Mouse (Mus musculus) embryonic facial prominence, embryonic 14.5 days (tissue): ENCODE data around the gene Gpr160. TPM values are rescaled to one million over a fixed set of nuclear protein-coding genes. Genes with fewer than 3 reads are reported as not detected.

Experiments used
- ATAC-seq: fragments of 200-750 bp; cut with Nextera tagmentation; 2 replicates; pipeline ENCODE4 v1.8.0; 2017; ENCODE audit warnings: low read depth, moderate number of reproducible peaks, moderate TSS enrichment
- DNase-seq: peaks from one replicate; pipeline ENCODE4 v3.0.0-alpha.2; 2015; ENCODE audit warnings: low spot score
- H3K27ac ChIP-seq: fragments of 300-500 bp; sonication (generic); replicated peaks from 2 replicates; pipeline ENCODE4 v1.5.1; 2014; ENCODE audit warnings: low read depth, mild to moderate bottlenecking, low read length, moderate library complexity
- H3K27me3 ChIP-seq: fragments of 300-500 bp; sonication (generic); replicated peaks from 2 replicates; pipeline ENCODE4 v1.6.1; 2014; ENCODE audit warnings: low read length; ENCODE audit not compliant: control insufficient read depth, insufficient read depth
- H3K36me3 ChIP-seq: fragments of 300-500 bp; sonication (generic); 2 replicates; pipeline ENCODE4 v1.6.1; 2014; ENCODE audit warnings: low read length, mixed read lengths; ENCODE audit not compliant: control insufficient read depth, insufficient read depth
- H3K4me1 ChIP-seq: fragments of 300-500 bp; sonication (generic); 2 replicates; pipeline ENCODE4 v1.6.1; 2014; ENCODE audit warnings: antibody characterized with exemption, low read length; ENCODE audit not compliant: control insufficient read depth, insufficient read depth
- H3K4me2 ChIP-seq: fragments of 300-500 bp; sonication (generic); 2 replicates; pipeline ENCODE4 v1.6.1; 2014; ENCODE audit warnings: low read depth, mild to moderate bottlenecking, low read length, moderate library complexity, mixed read lengths
- H3K4me3 ChIP-seq: fragments of 300-500 bp; sonication (generic); 2 replicates; pipeline ENCODE4 v1.5.1; 2014; ENCODE audit warnings: low read depth, mild to moderate bottlenecking, low read length
- H3K9ac ChIP-seq: fragments of 300-500 bp; sonication (generic); 2 replicates; pipeline ENCODE4 v1.6.1; 2014; ENCODE audit warnings: low read depth, mild to moderate bottlenecking, low read length, moderate library complexity, mixed read lengths
- H3K9me3 ChIP-seq: fragments of 300-500 bp; sonication (generic); 2 replicates; pipeline ENCODE4 v1.6.1; 2016; ENCODE audit warnings: low read length; ENCODE audit not compliant: control insufficient read depth
- WGBS: fragments of 180-500 bp; shearing (Covaris S2); extraction: QIAGEN DNeasy Blood & Tissue Kit; methylation state at CpG from one replicate; pipeline ENCODE4 v1.1.7; 2014; 5-methylcytosine and 5-hydroxymethylcytosine counted together
- polyA plus RNA-seq: library from polyadenylated mRNA; unstranded; fragments of >200 nt; fragmentation: Nextera tagmentation; extraction: Ambion mirVana; gene quantifications from 2 replicates; pipeline ENCODE4 v1.2.1, GENCODE M21; 2014

Gpr160 gene
- polyA plus RNA-seq, 1 experiment from 2014 or later: 4.6 TPM

GRCm38 (mm10) chr3:30869995-30870394, 14.2 kb downstream of the Gpr160 start:
- H3K4me2 ChIP-seq: no peak overlapping the region
- H3K4me1 ChIP-seq: no peaks in the 10 kb centered on the region
- H3K9ac ChIP-seq: no peak overlapping the region
- H3K9me3 ChIP-seq: no peaks in the 10 kb centered on the region
- no peak for DNase-seq
- no peak for ATAC-seq
- no peak overlapping the region for H3K27ac ChIP-seq
- H3K4me3 ChIP-seq: no peak overlapping the region
- H3K27me3 ChIP-seq: no peaks in the 10 kb centered on the region
- WGBS: 81% methylated on average over 1 of the region's 1 CpGs
- no peaks in the 10 kb centered on the region for H3K36me3 ChIP-seq

GRCm38 (mm10) chr3:30876709-30877108, 21.0 kb downstream of the Gpr160 start:
- WGBS: 88% methylated on average over 6 of the region's 6 CpGs
- no peaks in the 10 kb centered on the region for H3K4me1 ChIP-seq
- no peaks in the 10 kb centered on the region for H3K9me3 ChIP-seq
- no peak overlapping the region for H3K9ac ChIP-seq
- H3K36me3 ChIP-seq: no peaks in the 10 kb centered on the region
- no peak overlapping the region for H3K27ac ChIP-seq
- no peak overlapping the region for H3K4me3 ChIP-seq
- ATAC-seq (no peak), DNase-seq (no peak)
- no peaks in the 10 kb centered on the region for H3K27me3 ChIP-seq
- H3K4me2 ChIP-seq: no peak overlapping the region

GRCm38 (mm10) chr3:30887449-30887848, 31.7 kb downstream of the Gpr160 start:
- Histone ChIP-seq H3K4me3 (no peak overlapping the region), H3K27ac (no peak overlapping the region), H3K9ac (no peak overlapping the region), H3K27me3 (no peaks in the 10 kb centered on the region), H3K4me2 (no peak overlapping the region), H3K9me3 (no peaks in the 10 kb centered on the region), H3K4me1 (no peaks in the 10 kb centered on the region), H3K36me3 (peaks cover 4% of the 10 kb centered on the region; the same call in 1 of the 2 replicates)
- ATAC-seq (no peak), DNase-seq (no peak)
- 89% methylated on average over 3 of the region's 3 CpGs for WGBS

- Histone ChIP-seq H3K4me1 (no peaks in the 10 kb centered on the region), H3K9ac (no peak overlapping the region), H3K4me3 (no peak overlapping the region), H3K27ac (no peak overlapping the region), H3K27me3 (no peaks in the 10 kb centered on the region), H3K9me3 (no peaks in the 10 kb centered on the region), H3K36me3 (peaks cover 6% of the 10 kb centered on the region; the same call in 1 of the 2 replicates), H3K4me2 (no peak overlapping the region)
- ATAC-seq (no peak), DNase-seq (no peak)
- 35% methylated on average over 1 of the region's 1 CpGs for WGBS
Measured at GRCm38 (mm10) chr3:30889014-30889413, 33.3 kb downstream of the Gpr160 start.

- no peaks in the 10 kb centered on the region for H3K9me3 ChIP-seq
- H3K4me2 ChIP-seq: no peak overlapping the region
- H3K9ac ChIP-seq: no peak overlapping the region
- no peaks in the 10 kb centered on the region for H3K27me3 ChIP-seq
- peaks cover 43% of the 10 kb centered on the region for H3K36me3 ChIP-seq
- H3K4me1 ChIP-seq: no peaks in the 10 kb centered on the region
- ATAC-seq: no peak
- 78% methylated on average over 5 of the region's 5 CpGs for WGBS
- H3K27ac ChIP-seq: no peak overlapping the region
- no peak for DNase-seq
- no peak overlapping the region for H3K4me3 ChIP-seq
Measured at GRCm38 (mm10) chr3:30896721-30897120, 41.0 kb downstream of the Gpr160 start.

GRCm38 (mm10) chr3:30899407-30899806, 43.7 kb downstream of the Gpr160 start:
- Histone ChIP-seq H3K4me1 (no peaks in the 10 kb centered on the region), H3K27ac (no peak overlapping the region), H3K36me3 (peaks cover 51% of the 10 kb centered on the region), H3K27me3 (no peaks in the 10 kb centered on the region), H3K9ac (no peak overlapping the region), H3K4me2 (no peak overlapping the region), H3K4me3 (no peak overlapping the region), H3K9me3 (no peaks in the 10 kb centered on the region)
- DNase-seq (no peak), ATAC-seq (no peak)
- 90% methylated on average over 8 of the region's 8 CpGs for WGBS

GRCm38 (mm10) chr3:30904658-30905057, 48.9 kb downstream of the Gpr160 start:
- Histone ChIP-seq H3K9ac (no peak overlapping the region), H3K9me3 (no peaks in the 10 kb centered on the region), H3K27me3 (no peaks in the 10 kb centered on the region), H3K36me3 (peaks cover 70% of the 10 kb centered on the region), H3K4me2 (no peak overlapping the region), H3K27ac (no peak overlapping the region), H3K4me1 (no peaks in the 10 kb centered on the region), H3K4me3 (no peak overlapping the region)
- ATAC-seq: no peak
- no peak for DNase-seq
- WGBS: 80% methylated on average over 1 of the region's 1 CpGs

GRCm38 (mm10) chr3:30917160-30917559, 61.4 kb downstream of the Gpr160 start:
- Histone ChIP-seq H3K4me2 (no peak overlapping the region), H3K9me3 (peaks cover 7% of the 10 kb centered on the region; the same call in 1 of the 2 replicates), H3K36me3 (peaks cover 82% of the 10 kb centered on the region), H3K27ac (no peak overlapping the region), H3K4me3 (no peak overlapping the region), H3K9ac (no peak overlapping the region), H3K4me1 (no peaks in the 10 kb centered on the region), H3K27me3 (no peaks in the 10 kb centered on the region)
- ATAC-seq: no peak
- no peak for DNase-seq
- 73% methylated on average over 4 of the region's 4 CpGs for WGBS

- Histone ChIP-seq H3K9ac (no peak overlapping the region), H3K4me3 (no peak overlapping the region), H3K4me1 (no peaks in the 10 kb centered on the region), H3K4me2 (no peak overlapping the region), H3K27ac (no peak overlapping the region), H3K27me3 (no peaks in the 10 kb centered on the region), H3K36me3 (peaks cover 48% of the 10 kb centered on the region), H3K9me3 (no peaks in the 10 kb centered on the region)
- DNase-seq (no peak), ATAC-seq (no peak)
- 96% methylated on average over 3 of the region's 3 CpGs for WGBS
Measured at GRCm38 (mm10) chr3:30927664-30928063, 71.9 kb downstream of the Gpr160 start.
